Mouse (Mus musculus): ENCODE data around the gene Sorcs2.

Sorcs2 gene

DNA sequence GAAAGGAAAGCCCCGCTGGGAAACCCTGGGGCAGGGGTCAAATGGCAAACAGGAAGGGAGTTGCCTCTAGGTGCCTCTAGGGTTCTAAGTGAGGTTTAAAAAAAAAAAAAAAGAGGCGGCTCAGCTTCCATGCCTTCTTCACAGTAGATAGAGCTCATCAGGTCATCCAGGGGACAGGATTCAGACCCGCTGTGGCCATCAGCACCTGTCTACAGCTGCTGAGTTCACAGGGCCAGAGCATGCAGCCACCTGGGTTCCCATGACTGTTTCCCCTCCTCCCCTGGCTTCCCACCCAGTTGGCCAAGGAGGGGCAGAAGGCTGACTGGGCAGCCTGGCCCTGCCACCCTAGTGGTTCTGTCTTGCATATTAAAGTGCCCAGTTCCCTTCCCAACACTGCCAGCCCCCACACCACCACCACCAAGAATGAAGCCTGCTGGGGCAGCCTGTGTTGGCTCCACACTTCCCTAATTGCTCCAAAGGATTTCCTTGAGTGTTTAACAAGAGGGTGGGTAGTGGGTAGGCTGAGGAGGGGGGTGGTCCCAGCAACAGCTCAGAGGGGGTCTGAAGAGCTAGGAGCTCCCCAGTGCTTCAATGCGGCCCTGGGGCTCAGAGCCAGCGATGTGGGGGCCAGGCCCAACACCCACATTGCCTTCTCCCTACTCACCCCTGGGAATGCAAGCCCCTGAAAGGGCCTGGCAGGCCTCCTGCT is 38.2 kb downstream of the Sorcs2 start:
- no peak for DNase-seq (ENCODE audit: low spot score in 2 of 2)

DNA sequence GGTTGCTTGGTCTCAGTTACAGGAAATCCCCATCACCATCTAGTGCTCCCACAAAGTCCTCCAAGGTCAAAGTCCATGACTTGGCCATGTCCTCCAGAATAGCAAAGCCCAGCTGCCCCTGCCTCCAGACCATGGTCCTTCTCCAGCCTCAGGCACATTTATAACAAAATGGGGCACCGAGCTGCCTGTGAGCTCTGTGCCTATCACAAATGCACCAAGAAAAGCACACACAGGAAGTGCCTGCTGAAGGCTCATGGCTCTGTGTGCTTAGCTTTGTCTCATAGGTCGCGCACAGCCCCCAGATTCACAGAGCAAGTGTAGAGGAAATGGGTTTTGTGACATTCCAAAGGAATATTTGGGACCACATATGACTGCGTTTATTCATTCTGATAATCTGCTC is 39.8 kb downstream of the Sorcs2 start:
- no peak for DNase-seq (ENCODE audit: low spot score in 2 of 2)

DNA sequence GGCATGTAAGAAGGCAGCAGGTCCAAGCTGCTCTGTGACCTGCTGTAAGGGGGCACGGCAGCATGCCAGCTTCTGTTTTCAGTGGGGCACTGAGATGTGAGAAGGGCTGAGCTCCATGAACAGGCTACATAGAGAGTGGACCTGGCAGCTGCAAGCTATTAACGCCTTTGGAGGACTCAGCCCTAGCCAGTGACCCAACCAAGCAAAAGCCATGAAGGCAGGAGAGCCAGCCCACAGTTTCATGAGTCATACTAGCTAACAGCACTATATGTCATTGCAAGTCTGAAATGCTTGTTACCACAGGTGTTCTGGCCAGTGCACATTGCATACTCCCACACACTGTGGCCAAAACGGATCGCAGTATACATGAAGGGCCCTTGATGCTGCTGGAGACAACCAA is 41.3 kb downstream of the Sorcs2 start:
- no peak for DNase-seq (ENCODE audit: low spot score in 2 of 2)

DNA sequence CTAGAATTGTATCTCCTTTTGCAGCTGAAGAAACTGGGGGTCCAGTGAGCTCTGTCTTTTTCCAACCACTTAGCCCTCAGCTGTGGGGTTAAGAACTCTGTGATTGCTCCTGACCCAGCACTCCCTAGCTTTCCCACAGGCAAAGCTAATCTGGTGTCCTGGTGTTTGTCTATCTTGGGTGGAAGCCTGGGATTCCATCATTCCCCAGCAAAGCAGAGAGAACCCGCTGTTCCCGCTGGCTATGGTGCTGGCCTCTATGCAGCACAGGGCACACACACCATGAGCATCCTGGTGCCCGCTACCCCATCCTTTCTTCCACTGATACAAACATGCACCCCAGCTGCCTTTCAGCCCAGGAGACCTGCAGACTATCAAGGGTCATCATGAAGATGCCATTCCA is 42.3 kb downstream of the Sorcs2 start:
- DNase-seq (ENCODE audit: low spot score in 2 of 2): peak; percentile 24 to 34

DNA sequence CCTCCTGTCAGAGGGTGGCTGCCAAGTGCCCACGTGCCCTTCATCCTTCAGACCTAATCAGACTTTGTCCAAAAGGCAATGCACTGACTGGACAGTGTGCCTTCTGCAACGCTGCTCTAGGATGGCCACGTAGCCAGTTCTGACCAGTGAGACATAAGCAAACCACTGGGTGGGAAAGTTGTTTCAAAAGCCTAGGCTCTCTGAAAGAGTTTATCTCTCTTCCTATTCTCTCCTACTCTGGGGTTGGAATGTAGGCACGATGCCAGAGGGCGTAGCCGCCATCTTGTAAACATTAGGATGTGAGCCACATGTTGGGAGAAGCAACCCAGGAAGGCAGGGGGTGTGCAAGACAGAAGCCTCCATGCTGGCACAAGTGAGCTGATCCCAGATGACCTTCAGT is 44.3 kb downstream of the Sorcs2 start:
- DNase-seq (ENCODE audit: low spot score in 2 of 2): no peak

DNA sequence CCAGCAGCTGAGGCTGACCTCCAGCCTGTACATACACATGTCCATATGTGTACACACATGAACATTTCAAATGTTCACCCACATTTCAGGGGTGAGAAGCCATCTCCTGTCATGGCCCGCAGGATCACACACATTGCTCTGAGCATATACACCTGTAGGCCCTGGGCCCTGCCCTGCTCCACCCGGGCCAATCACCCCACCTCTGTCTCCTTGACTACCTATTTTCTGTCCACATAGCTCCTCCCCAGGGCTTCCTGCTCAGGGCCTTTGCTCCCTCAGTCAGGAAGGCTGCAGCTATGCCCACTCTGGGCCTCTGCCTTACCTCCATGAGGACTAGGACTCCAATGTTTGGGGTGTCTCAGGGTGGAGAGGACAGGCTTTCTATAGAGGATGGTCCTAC is 44.7 kb downstream of the Sorcs2 start:
- DNase-seq (ENCODE audit: low spot score in 2 of 2): no peak

DNA sequence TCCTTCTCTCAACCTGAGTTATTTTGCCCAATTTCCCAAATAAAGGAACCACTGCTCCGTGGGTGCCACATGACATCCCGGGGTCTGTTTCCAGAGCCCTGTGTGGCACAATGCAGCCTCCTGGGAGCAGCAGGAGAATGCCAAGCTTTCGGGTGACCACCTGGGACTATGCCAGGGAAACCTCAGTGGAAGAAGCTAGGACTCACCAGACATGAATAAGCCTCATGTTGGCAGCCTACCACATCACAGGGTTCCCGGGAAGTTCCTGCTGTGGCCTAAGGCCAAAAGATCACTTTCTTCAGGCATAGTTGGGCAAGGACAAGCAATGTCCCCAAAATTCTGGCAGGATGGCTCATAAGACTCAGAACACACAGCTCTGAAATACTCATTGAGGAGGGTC is 51.2 kb downstream of the Sorcs2 start:
- no peak for DNase-seq (ENCODE audit: low spot score in 2 of 2)

DNA sequence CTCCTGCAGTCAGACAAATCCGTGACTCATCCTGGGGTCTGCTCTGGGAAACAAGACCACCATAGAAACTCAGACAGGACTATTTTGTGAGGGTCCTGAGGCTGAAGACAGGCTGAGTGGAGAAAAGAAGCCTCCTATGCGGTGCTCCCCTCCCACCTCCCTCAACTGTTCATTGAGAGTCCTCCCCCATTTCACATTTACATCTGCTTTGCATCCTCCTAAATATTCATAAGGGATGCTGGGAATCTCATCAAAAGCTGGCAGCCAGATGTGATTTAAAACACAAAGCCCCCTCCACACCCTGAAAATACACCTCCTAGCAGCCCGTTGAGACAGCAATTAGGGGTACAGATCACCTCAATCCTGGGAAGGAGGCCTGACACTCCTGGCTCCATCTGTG is 58.7 kb downstream of the Sorcs2 start:
- no peak for DNase-seq (ENCODE audit: low spot score in 2 of 2)

DNA sequence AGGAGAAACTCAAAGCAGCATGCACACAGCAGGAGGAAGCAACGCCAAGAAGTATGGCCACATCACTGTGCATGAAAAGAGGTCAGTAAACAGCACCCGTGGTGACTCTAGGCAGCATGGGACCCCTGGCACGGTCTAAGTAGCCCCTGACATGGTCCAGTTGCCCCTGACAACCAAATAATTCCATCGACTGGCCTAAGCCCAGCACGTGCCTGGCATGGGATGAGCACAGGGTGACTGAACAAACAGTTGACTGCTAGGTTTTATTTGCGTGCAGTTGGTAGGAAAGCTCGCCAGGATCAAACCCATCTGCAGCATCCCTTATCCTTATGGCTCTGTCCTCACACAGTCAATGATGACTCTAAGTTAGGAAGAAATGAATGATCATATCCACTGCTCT is 61.7 kb downstream of the Sorcs2 start:
- no peak for DNase-seq (ENCODE audit: low spot score in 2 of 2)

DNA sequence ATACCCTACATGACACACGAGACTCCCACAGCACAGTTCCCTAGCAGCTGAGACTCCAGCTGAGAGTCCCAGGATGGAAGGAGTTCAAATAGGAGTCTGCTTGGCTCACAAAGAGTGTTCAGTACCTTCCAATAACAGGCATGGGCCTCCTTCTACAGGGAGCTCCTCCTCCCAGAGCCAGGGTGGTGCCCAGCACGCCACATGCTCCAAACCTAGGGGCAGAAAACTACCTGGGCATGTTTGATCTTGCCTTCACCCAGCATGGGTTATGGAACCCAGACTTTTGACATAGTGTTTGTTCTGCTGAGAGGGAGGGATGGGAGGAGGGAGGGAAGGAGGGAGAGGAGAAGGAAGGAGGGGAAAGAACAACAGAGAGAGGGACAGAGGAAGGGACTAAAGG is 62.3 kb downstream of the Sorcs2 start:
- DNase-seq (ENCODE audit: low spot score in 2 of 2): no peak

DNA sequence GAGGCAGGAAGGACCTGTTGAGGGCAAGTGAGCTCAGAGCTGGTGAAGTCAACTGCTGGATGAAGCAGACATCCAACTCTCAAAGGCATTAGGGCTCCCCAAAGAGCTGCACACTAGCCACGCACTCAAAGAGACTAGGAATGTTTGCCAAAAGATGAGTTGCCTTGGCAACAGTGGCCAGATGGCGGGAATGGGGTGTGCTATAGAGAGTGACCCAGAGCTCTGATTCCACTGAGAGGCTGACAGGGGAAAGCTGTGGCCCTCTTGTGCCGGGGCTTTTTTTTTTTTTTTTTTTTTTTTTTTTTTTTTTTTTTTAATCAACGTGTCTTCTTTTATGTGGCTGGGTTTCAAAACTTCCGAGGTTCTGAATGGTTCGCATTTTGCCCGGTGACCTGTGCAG is 63.7 kb downstream of the Sorcs2 start:
- DNase-seq (ENCODE audit: low spot score in 2 of 2): no peak

DNA sequence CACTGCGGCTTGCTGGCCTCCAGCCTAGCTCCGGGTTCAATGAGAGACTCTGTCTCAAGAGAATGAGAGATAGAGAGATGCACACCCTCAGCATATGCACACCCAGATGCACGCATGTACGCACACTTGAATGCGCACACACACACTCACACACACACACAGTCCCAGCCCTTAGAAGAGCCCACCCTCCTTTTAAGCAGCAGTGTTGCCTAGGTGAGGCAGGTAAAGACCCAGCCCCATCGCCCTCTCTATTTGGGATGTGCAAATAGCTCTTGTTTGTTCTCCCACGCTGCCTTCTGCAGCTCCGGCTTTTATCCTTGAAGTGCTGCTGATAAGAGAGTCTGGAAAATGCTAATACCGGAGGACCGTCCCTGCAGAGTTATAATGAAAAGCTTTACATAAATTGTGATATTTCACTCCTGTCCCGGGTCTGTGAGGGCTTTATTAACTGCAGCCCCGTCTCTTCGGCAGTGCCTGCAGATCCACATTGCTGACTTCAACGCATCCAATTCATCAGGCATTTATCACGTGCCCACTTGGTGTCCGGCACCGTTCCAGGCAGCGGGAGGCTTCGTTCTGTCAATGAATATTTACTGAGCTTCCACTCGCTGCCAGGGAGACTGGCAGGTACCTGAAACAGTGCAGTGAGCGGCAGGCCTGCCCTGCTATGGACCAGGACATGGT is 67.3 kb downstream of the Sorcs2 start:
- peak in 1 of 2 experiments; percentile 15 for DNase-seq (ENCODE audit: low spot score in 2 of 2)

DNA sequence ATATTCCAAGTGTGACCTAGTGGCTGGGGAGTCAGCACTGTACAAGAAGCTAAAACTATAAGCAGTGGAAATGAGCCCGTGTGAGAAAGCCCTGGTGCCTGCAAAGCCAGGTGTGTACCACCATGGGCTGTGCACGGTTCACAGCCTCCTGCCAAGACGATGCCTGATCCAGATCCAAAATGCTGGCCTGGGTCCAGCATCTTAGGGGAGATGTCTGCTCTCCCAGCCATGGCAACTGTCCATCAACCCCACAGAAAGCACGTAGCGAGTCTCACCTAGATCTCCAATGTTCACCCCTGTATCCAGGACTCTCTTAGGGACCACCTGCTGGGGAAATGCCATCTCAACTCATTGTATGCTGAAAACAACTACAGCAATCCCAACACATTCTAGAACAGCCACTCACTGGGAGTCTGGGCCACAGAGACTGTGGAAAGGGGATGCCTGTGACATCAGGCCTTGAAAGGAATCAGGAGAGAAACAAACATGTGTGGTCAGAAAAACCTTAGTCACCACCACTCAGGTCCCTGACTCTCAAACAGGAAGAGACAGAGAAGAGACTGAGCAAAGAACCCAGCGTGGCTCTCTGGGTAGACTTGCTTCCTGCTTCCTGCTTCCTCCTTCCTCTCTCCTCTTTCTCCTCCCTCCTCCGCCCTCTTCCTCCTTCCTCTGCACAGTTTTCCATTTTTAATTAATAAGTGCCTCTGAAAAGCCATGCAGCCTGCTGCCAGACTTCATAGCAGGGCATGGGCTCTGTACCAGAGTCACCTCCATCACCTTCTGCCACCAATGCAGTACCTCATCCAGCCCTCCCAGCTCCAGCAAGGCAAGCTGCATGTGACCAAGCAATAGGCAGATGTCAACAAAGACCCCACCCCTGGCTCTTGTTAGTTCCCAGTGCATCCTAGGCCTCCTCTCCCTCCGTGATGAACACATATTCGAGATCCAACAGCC is 71.6 kb downstream of the Sorcs2 start:
- no peak for DNase-seq (ENCODE audit: low spot score in 2 of 2)

DNA sequence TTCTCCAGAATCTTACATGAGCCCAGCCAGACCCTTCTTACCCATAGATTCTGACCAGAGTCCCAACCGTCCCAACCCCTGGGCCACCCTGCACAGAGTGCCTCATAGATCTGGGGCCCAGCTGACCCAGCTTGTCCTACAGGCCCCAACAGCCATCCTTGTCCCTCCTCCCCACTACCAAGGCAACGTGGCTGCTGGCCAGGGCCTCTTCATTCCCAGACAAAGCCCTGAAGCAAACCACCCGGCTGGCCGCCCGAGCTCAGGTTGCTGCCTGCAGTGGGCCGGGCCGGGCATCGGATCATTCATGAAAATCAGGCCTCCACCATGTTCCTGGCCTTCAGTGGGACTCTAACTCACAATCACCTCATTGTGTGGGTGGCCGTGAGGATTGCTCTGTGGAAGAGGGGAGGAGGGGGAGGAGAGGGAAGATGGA is 73.8 kb downstream of the Sorcs2 start:
- DNase-seq (ENCODE audit: low spot score in 2 of 2): no peak

DNA sequence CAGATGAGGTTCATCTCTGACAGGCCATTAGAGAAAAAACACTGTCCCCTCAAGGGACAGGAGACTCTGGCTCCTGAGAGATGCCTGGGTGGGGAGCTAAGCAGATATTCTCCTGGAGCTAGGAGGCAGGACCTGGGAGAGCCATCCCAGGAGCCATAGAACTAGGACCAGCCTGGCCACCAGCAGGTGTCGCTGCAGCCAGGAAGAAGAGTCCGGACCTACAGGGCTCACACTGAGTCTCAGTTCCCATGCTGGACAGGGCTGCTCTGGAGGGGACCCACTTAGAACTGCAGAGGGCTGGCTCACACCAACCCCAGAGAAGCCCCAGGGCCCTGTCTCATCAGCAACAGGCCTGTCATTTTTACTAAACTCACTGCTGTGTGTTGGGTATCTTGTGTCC is 74.4 kb downstream of the Sorcs2 start:
- DNase-seq (ENCODE audit: low spot score in 2 of 2): peak; percentile 39 to 74

DNA sequence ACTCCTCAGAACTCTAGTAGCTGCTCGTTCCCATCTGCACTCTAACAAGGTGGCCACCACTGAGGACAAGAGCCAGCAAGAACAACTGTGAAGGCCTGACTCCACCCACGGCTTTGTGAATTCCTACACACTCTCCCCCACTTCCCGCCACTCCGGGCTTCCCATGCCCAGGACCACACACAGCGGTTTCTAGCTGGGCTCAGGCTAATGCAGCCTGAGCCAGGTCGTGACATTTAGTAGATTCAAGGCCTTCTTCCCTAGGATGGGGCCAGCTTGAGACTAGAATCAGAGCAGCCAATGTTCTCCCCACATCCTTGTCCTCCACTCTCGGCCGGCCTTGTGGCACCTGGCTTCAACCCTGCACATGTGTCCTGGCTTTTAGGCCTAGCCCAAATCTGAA is 76.4 kb downstream of the Sorcs2 start:
- DNase-seq (ENCODE audit: low spot score in 2 of 2): no peak

DNA sequence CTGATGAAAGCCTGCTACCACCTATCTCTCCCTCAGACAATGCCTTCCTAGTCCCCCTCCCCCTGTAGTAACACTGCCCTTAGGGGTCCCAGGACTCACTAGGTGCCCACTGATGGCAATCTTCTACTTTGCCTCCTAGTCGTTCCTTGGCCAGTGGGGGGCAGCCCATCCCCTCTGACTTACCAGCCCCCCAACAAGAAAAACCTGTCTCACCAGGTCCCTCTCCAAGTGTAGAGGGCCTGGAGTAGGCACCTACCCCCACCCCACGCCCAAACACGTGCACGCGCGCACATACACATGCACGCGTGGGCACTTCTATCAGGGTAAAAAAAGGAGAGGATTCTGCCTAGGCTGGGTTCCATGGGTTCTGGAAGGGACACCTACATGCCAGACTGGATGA is 77.3 kb downstream of the Sorcs2 start:
- no peak for DNase-seq (ENCODE audit: low spot score in 2 of 2)

DNA sequence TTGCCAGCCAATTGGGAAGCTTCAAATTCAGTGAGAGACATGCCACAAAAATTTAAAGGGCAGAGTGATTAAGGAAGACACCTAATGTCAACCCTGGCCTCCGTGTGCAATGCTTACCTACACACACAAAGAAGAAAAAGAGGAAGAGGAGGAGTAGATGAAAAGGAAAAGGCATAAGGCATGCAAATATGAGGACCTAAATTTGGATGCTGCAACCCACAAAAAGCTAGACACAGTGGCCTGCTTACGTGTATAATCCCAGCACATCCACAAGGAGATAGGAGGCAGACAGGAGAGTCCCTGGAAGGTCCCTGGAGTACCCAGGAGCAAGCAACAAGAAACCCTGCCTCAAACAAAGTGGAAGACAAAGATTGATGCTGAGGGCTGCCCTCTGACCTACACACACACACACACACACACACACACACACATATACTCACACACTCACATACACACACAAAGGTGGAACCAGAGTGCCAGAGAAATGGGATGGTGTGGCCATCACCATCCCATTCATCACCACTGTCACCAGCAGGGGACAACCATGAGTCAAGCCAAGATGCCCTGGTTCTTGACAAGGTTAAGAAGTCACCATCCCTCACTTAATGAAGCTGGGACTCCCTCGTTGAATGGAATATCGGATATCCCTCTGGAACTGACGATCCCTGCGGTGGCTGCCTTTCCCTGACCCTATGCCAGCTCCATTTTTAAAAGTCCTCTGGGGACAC is 80.1 kb downstream of the Sorcs2 start:
- no peak for DNase-seq (ENCODE audit: low spot score in 2 of 2)

DNA sequence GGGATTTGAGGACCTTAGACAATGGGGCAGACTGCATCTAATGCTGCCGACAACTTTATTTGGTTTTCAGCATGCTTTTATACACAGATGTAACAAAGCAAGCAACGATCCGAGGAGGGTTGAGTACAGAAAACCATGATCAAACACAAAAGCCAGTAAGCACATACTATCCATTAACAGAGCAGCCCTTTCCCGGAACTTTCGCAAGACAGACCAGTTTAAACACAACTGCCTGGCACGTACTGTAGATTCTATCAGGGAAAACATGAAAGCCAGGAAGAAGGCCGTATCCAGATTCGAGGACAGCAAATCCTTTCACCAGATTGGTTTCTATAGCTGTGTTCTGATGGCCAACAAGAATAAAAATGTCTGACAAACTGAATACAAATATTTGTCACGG is 82.8 kb downstream of the Sorcs2 start:
- DNase-seq (ENCODE audit: low spot score in 2 of 2): no peak

DNA sequence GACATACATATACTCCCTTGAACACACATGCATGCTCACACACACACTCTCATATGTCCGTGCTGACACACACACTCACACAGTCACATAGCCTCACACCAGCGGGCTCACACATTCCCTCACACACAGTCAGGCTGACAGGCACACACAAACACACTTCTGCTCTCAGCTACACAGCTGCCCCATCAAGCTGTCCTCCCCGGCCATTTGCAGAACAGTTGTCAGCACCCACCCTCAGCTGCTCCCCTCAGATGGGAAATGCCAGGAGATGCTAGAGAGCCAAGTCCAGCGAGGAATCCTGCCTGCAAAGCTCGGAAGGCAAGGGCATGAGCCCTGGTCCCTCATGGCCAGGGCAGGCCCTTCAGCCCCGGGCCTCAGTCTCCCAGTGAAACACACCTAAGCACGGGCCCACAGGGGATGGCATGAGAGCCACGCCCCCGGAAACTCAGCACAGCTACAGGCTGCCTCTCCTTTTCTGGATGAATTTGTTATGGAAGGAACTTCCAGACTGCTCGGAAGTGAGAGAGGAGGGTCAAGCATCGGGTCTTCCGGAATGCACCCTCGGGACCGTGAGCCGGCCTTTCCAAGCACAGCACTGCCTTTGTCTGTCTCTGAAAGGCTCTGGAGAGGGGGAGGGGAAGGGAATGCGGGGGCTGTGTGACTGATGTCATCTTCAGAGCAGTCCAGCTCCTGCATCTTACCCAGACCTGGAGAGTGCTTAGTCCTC is 84.4 kb downstream of the Sorcs2 start:
- peak; percentile 74 to 84 for DNase-seq (ENCODE audit: low spot score in 2 of 2)

DNA sequence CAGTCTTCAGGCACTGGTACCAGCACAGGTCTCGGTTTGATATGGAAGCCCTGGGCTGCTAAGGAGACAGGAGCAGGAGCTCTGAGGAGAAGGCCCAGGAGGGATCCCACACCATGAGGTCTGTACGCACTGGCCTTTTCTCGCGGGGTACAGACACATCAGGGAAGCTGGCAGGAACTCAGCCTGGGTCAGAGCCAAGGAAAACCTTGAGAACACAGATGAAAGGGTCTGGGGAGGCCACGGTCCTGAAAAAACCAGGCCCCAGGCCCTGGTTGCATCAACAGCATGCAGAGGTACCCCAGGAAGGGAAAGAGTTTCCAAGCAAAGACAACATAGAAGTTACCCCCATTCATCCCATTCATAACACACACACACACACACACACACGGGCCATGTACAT is 85.0 kb downstream of the Sorcs2 start:
- no peak for DNase-seq (ENCODE audit: low spot score in 2 of 2)
